Mouse (Mus musculus) brown adipose tissue, adult 24 weeks (tissue): ENCODE measurements around the gene Sytl4. TPM values are rescaled to one million over a fixed set of nuclear protein-coding genes. Genes with fewer than 3 reads are reported as not detected.
A peak's percentile ranks its signal among the peaks of the same experiment; 100 is the strongest.

Experiments
- H3K27ac ChIP-seq: fragments of 200-500 bp; replicated peaks from 2 replicates; pipeline ENCODE4 v1.5.1; 2012; ENCODE audit warnings: low read depth, mild to moderate bottlenecking, low read length
- H3K4me1 ChIP-seq: fragments of 200-500 bp; 2 replicates; pipeline ENCODE4 v1.6.1; 2012; ENCODE audit warnings: low read length, mixed read lengths; ENCODE audit not compliant: control insufficient read depth, insufficient read depth, insufficient read length
- H3K4me3 ChIP-seq: fragments of 200-500 bp; 2 replicates; pipeline ENCODE4 v1.5.1; 2012; ENCODE audit warnings: low read depth, mild to moderate bottlenecking, low read length, moderate library complexity; ENCODE audit not compliant: insufficient read depth
- polyA plus RNA-seq: library from polyadenylated mRNA; stranded (reverse); fragments of >200 nt; gene quantifications from 2 replicates; pipeline ENCODE4 v1.2.4, GENCODE M21; 2012; ENCODE audit not compliant: missing spikeins, insufficient read depth, insufficient read length

The Sytl4 gene
- polyA plus RNA-seq, 1 experiment: 3.6 TPM

DNA sequence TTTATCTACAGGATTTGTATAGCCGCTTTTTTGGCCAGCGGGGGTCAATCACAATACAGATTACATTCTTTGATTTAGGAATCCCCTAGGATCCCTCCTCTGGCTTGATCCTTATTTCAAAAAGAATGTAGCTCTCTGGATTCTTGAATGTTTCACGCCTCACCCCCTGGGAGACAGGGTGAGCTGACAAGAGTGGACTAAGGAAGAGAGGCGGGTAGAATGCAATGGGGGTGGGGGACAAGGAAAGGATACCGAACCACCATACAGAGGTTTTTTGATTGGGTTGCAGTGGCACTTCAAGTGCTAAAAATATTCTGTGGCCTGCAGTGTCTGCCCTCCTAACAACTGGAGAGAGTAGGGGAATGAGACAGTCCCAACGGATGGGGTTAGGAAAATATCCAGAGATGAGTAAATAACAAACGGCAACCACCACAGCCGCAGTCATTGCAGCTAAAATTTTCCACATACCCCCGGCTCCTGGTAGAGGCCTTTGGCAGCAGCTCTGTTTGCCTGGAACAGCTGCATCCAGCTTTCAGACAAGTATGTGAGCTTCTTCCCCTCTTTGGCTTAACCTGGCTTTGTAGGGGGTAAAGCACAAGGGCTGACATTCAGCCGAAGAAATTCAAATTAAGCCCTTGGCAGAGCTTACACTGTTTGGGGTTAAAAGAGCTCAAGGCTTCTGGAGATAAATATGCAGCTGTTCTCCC lies 70.1 kb downstream of the Sytl4 start:
- no peaks in the 10 kb centered on the region for H3K4me1 ChIP-seq
- no peak overlapping the region for H3K4me3 ChIP-seq
- no peak overlapping the region for H3K27ac ChIP-seq

DNA sequence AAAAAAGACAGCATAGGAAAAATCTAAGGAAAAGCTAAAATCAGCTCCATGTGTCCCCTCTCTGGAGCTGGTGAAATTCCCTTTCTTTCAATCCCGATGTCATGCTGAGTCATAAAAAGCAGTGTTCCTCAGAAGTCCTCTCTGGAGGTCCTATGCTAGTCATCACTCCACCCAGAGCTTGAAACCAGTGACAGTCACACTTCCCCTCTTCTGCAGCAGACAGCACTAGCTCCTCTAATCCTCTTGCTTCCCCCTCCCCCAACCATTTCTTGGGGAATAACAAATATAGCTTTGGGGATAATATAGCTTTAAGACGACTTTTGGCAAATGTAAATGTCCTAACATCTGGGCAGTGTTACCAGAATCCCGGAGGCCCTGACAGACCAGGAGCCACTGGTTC lies 73.4 kb downstream of the Sytl4 start, which contains the start of gene Srpx2:
Gene Srpx2, plus strand, starts transcription at position 166 of the 400 bp plus-strand sequence.
- Histone ChIP-seq H3K4me1 (no peaks in the 10 kb centered on the region), H3K4me3 (peak within 1 kb of the TSS; percentile 14; the same call in 1 of the 2 replicates), H3K27ac (no peak within 1 kb of the TSS)

DNA sequence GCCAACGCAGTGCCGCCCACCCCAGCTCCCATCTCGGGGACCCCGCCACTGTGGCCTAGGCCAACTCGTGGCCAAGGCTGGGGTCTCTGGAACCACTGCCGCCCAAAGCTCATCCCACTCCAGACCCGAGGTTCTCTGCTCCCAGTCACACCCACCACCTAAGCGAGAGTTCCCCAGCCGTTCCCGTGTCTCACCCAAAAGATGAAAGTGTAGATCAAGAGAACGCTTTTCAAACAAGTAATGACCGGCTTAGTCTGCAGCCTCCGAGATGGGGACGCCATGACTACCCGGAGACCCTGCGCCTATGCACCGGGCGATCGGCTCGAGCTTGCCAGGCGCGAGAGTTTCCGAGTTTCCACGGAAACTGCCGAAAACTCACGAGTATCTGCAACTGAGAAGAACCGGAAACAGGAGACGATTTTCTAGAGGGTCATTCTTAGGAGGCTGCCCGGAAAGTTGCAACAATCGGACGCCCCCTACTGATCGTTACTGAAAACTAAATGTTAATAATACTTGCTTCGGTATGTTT lies 83.5 kb downstream of the Sytl4 start, which contains the start of gene Tspan6:
Gene Tspan6, minus strand, starts transcription at position 416 of the 529 bp plus-strand sequence.
- H3K4me3 ChIP-seq: peak within 1 kb of the TSS; percentile 68
- H3K4me1 ChIP-seq: no peaks in the 10 kb centered on the region
- H3K27ac ChIP-seq: peak within 1 kb of the TSS; percentile 50; the same call in 1 of the 2 replicates

DNA sequence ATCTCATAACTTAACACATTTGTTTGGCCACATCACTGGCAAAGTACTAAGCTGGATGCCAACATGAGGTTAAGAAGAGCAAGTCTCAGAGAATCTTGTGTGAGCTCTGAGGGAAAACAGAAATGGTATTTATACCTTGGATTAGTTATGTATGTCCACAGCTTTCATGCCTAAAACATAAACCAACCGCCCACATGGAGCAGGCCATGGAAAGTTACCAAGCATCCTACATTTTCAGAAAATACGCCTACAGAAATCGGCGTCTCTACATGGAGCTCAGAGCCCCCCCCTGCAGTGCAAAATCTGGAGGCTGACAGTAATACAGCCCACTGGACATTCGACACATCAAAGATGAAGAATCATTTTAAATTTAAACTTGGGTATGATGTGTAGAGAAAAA lies 93.5 kb downstream of the Sytl4 start:
- Histone ChIP-seq H3K4me1 (no peaks in the 10 kb centered on the region), H3K4me3 (no peak overlapping the region), H3K27ac (no peak overlapping the region)

DNA sequence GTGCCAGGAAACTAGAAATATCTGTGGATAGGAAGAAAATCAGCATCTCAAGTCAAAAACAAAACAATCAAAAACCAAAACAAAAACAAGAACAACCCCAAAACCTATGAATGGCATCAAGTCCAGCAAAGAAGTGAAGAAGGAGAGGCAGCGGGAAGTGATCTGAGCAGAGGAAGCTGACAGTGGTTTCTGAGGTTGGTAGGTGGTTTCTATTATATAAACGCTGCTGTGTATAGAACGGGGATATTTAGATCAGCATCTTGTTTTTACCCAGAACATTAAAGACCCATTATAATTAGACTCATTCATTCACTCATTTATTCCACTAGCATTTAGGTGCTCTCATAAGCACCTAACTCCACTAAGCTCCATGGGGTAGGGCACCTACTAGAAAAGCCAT lies 94.3 kb downstream of the Sytl4 start:
- no peak overlapping the region for H3K4me3 ChIP-seq
- no peaks in the 10 kb centered on the region for H3K4me1 ChIP-seq
- no peak overlapping the region for H3K27ac ChIP-seq

Other genes with a start within 250 kb of the Sytl4 start
- 1.1 TPM in 1 of 2 replicates, not detected in the other for gene Tnmd, start 130.8 kb downstream of the Sytl4 start, polyA plus RNA-seq
- 4.6 and 13.0 TPM in 2 replicates for gene Tspan6, start 83.4 kb downstream of the Sytl4 start, polyA plus RNA-seq
- 5.0 and 5.2 TPM in 2 replicates for gene Srpx2, start 73.4 kb downstream of the Sytl4 start, polyA plus RNA-seq
- gene Cstf2, start 77.4 kb upstream of the Sytl4 start, polyA plus RNA-seq: 10.3 and 17.1 TPM in 2 replicates
- gene Xkrx, start 180.3 kb upstream of the Sytl4 start, polyA plus RNA-seq: 0.95 and 2.0 TPM in 2 replicates
- not detected in 2 replicates for gene Arl13a, start 205.7 kb upstream of the Sytl4 start, polyA plus RNA-seq
- gene Nox1, start 240.1 kb upstream of the Sytl4 start, polyA plus RNA-seq: not detected in 2 replicates